Mouse (Mus musculus) embryo, embryonic 11 days (tissue): Measurements from ENCODE around the gene Papolb.

ENCODE experiments used
- DNase-seq: peaks from one replicate; pipeline ENCODE4 v3.0.0-alpha.2; 2015

Gene Papolb

DNA sequence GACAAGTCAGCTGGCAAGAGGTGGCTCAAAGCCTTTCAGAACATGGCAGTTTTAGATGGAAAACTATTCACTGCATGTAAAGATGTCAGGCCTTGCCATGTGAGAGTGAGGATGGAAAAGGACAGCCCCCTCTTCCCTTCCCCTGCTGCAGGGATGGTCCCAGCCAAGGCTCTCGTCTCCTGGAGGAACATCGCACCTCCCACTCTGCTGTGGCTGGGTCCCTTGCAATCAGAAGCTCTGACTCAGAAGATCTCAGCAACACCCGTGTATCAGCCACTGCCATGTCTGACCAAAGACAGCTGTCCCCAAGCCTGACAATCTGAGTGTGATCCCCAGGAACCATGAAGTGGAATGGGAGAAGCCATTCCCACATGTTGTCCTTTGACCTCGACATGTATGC, 17.8 kb downstream of the Papolb start:
- DNase-seq = no peak

DNA sequence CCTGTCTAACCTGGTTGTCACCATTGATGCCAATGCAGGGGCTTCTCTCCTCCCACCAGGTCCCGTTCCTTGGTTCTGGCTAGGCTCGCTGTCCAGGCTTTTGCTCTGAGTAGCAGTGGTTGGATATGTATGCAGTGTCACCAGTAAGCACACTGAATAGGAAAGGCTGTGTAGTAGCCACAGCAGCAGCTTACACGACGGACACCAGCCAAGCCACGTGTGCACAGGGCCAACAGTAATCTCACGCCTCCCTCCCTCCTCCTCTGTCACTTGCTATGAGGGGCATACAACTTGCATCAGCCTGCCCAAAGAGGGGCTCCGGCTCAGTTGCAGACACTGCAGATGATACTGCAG, 19.8 kb downstream of the Papolb start:
- no peak for DNase-seq

DNA sequence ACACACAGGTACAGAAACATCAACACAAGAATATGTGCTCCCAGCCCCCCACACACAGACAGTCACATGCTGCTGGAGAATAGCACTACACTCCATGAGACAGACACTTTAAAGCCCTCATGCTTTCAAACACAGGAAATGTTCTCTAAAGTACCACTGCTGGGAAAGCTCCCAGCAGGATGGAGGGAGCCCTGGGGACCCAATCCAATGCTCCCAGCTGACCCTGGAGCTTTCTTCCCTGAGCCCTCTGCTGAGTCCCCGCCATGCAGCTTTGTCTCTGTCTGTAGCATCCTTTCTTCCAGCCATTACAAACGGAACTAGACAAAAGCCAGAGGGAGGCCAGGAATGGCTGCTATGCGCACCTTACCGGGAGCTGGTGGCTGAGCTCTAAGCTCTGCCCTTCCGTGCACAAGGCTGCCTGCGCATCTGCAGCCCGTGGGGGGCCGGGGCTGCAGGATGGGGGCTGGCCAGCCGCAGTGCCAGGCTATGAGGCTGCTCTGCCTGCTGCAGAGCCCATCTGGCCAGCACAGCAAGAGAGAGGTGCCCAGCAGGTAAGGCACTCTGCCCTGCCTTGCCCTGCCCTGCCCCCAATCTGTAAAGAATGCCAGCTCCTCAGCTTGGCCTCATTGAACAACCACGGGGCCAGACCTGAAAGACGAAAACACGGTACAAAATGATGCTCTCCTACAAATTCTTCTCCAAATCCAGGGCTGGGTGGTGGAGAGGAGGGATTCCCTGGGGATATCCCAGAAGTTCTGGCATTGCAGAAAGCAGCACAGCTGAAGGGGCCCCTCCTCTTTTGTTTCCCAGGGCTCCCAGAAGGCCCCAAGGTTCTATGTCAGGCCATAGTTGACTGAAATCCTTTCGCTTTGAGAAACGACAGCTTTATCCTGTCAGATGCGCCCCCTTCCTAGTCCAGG, 20.5 kb downstream of the Papolb start:
- DNase-seq = peak; percentile 9

DNA sequence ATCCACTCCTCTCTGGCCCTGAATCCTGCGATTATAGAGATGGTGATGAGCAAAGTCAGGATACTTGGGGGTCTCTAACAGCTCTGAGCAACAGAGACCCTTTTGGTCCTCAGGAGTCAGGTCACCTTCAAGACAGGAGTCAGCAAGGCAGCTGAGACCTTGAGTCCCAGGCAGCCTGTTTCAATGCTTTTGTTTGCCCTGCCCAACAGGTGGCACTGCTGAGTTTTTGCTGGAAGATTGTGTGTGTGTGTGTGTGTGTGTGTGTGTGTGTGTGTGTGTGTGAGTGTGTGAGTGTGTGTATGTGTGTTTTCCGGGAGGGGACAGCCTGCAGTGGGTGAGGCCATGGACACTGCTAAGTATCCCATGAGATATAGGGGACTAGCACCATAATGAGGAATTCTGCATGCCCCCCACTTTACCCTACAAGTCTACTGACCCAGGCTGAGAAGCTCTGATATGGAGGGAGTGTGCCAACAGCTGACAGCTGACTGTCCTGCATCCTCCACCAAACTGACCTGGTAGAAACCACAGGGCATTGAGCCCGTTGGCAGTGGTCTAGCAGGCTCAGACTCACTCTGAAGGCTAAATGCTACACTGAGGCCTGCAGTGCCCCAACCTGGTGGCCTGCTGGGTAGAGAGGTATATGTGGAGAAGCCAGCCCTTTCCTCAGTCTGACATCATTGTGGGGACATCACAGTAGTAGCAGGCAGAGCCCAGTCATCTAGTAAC, 24.0 kb downstream of the Papolb start:
- DNase-seq = peak; percentile 15

DNA sequence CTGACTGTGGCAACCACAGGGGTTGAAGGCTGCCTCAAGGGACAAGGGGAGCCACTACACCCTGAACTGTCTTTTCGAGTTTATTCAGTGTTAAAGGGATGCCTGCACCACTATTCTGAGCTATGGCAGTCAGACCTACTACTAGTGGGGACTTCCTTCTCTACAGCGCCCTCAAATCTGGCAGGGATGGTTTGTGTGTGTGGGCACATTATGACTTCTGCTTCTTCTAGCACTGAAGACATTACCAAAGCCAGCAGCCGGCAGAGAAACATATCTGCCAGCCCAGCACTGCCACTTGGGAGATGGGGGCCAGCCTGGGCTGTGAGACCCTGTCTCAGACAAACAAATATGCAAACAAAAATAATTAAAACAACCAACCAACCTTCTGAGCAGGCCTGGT, 25.7 kb downstream of the Papolb start:
- no peak for DNase-seq

DNA sequence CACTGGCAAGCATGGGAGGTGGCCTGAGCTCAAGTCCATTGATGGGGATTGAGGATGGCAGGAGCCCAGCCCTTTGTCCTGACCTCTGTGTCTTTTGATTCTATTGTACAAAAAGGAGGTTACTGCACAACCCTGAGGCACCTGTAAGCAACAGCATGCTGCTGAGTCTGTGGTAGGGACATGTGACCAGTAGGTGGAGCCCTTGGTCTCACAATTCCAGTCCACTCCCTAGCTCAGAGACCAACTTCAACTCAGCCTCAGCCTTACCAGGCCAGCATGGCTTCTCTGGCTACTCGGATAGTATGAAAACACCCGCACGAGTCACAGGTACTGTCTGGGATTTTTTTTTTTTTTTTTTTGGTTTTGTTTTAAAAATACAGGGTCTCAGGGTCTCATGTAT, 27.5 kb downstream of the Papolb start:
- peak; percentile 87 for DNase-seq

DNA sequence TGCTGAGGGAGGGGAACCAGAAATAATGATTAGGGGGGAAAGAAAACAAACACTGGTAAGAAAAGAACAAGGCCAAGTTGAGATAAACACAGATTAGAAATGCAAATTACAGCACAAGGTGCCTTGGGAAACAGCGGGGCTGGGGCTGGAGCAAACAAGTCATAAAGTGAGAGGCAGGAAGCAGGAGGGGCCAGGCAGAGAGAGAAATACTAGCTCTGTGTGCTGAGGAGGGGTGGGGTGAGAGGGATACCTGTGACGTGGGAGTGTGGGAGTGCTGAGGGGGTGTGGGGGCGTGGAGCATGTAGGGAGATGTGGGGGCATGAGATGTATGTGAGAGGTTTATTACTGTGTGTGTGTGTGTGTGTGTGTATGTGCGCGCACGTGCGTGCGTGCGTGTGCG, 29.0 kb downstream of the Papolb start:
- peak; percentile 20 for DNase-seq

DNA sequence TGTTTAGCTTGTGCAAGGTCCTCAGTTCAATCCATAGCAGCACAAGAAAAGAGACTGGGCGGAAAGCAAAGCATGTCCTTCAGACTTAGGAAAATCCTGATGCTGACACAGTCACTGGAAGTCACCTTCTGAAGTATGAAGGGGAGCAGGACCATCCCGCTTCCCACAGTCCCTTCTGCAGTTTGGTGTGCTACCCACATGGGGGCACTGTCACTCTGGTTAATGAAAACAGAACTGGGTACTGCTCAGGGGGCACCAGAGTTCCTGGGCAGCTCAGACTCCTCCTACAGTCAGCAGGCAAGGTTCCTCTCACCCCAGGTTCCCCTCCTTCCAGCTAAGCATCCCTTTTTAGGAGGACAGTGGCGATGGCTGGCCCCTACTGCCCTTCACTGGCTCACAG, 30.9 kb downstream of the Papolb start:
- DNase-seq = peak; percentile 63

DNA sequence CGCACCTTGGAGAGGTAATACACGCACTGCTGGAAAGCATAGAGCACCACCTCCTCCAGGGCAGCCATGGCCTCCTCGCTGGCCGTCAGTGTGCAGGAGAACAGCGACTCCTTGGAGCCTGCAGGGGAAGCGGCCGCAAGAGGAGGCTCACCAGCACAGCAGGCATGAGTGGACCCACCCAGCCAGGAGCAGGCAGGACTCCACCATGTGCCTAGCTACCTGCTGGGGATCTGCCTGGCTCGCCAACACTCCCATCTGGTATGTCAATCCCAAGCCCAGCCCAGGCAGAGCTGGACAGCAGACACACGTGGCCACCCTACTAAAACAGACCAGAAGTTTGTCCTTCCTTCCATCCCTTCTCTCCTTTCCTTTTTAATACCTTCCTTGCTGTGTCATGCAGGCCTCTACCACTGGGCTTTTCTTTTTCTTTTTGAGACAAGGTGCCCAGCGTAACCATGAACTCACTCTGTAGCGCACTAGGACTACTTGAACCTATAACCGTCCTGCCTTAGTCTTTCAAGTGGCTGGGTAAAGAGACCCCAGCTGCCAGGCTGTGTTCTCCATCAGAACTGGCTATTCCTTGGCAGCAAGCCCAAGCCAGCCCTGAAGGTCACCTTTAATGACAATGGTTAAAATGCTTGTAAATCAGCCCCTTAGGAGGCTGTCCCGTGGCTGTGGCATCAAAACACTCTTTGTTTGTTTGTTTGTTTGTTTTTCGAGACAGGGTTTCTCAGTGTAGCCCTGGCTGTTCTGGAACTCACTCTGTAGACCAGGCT, 34.4 kb downstream of the Papolb start:
- DNase-seq = no peak

DNA sequence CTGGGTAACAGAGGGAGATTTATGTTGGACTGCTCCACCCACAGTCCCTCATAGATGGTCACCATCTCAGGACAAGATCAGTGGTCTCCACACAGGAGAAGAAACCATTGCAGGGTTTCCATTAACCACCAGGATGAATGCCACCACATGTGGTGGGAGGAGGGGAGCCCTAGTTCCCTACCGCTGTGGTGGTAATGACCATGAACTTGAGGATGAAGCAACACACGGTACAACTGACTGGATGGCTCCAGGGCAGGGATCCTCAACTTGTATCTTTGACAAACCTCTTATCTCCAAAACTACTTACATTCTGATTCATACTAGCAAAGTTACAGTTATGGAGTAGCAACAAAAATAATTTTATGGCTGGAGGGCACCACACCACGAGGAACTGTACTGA, 36.6 kb downstream of the Papolb start:
- no peak for DNase-seq

DNA sequence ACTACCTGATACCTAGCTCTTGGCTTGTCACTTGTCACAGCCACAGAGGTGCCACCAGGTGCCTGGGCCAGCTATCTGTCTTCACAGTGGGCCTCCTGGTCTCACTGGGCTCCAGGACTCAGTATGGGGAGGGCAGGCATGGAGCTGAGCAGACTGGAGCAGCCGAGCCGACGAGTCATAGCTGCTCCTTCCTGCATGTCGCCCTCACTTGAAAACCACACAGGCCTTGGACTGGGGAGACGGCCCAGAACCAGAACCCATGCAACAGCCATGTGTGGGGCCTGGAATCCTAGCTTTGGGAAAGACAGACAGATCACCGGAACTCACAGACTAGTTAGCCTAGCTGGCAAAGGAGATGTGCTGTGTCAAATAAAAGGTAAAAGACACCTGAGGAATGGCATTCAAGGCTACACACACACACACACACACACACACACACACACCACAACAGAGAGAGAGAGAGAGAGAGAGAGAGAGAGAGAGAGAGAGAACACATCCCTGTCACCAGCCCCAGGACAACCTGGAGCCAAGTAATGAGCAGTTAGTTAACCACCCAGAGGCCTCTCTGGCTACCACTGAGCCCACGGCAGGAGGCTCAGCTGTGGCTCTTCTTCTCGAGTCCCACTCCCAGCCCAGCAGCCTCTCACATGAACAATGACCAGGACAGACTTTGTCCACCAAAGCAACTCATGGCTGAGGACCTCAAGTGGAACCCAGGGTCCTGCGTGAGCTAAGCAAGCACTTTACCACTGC, 39.7 kb downstream of the Papolb start:
- DNase-seq = no peak

DNA sequence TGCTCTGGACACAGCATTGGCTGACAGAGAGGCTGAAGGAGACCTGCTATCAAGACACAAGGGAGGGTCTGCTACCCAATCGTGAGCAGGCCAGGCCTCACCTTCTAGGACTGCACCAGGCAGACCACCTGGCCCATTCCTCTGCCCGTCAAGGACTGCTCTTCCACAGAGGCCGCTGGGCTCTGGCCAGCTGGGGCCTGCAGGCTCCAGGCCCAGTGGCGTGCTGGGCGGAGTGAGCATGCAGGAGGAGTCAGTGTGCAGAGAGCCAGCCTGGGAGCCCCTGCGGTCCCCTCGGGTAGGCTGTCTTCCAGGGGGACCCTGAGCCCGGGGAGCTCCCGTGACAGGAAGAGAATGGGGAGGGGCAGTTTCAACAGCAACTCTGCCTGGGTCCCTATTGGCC, 43.2 kb downstream of the Papolb start:
- DNase-seq = no peak

DNA sequence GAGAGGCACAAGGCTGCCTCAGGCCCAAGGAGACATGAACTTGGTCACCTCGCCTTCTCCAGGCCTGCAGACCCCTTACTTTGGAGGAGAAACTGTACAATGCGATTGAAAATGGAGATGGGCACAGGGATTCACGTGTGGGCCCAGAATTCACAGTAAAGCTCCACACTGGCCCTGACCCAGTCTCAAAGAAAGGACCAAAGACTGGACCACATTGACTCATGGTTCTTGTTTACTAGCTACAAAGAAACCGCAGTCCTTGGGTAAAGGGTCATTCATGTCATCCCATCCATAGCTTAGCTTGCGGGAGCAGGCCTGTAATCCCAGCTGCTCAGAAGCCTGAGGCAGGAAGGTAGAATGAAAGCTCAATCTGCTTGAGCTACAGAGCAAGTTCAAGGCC, 46.3 kb downstream of the Papolb start:
- DNase-seq = no peak

DNA sequence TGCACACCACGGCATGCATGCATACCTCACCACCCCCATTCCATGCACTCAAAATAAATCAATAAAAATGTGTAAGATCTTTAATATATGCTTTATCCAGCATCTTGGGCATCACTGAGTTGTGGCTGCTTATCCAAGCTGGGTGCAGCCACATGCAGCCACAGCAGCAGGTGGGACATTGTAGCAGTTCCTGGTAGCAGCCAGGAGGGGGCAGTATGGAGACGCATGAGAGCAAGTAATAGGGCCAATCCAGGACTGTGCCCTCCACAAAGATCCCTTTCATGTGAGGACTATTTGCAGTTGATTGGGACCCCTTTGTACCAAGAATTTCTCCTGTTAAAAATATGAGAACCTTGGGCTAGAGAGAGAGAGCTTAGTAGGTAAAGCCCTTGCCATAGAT, 47.4 kb downstream of the Papolb start:
- DNase-seq = no peak

DNA sequence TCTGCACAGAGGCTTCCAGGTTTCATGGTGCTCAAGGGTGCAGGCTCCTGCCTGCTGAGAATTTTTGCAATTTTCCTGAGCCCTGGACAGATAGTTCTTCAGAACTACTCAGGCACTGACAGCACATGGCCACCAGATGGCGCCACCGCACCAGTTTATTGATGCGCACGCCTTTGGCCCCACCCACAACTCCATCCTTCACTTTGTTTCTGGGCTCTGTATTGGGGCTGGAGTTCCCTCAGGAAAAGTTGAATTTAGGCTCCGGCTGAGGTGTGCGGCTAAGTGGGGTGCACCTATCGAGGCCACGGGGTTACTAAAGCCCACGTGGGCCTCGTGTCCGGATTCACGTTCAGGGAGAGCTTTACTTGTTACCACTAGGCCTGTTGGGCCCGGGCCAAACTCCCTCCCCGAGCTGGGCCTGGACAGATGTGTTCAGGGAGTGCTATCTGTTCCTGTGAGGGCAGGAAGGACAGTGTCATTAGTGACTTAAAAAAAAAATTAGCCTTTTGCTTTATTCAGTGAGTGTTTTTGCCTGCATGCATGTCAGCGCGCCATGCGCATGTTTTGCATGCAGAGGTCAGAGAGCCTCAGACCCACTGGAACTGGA, 50.9 kb downstream of the Papolb start:
- peak; percentile 89 for DNase-seq

DNA sequence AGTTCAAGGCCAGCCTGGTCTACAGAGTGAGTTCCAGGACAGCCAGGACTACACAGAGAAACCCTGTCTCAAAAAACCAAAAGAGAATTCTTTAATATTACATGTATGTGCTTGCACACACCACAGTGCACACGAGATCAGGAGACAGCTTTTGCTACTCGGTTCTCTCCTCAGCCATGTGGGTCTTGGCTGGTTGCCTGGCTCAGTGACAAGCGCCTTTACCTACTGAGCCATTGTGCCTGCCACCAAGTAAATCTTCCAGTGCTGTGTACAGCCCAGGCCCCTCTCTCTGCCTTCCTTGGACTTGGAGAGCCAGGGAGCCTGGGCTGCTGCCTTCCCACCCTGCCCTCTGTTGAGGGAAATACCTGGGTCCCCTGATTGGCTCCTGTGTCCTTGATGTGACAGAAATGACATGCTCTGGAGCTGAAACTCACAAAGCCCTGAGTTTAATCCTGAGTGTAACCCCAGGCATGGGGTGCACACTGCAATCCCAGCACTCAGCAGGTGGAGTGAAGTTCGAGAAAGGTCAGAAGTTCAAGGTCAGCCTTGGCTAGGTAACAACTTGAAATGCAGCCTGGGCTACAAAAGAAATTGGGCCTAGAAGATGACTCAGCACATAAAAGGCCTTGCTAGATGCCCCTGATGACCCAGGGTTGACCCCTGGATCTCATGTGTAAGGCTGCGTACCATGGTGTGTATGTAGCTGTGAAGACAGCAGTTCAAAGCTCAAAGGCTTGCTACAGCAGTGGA, 51.8 kb downstream of the Papolb start:
- DNase-seq = no peak

DNA sequence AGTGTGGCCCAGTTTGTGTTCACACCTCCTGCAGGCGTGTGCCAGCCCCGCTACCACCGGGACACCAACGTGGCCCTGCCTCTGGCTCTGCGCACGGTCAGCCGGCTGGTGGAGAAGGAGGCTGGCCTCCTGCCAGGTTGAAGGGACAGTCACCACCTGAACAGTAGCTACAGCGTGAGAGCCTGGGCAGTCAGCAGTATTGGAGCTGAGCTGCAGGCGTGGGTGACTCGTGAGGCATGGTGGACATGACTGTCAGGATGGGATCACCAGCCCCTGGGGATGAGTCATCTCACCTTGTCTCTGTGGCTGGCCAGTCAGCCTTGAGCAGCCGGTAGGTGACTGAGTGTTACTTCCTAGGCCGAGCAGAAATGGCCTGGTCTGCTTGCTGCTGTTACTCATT, 52.5 kb downstream of the Papolb start:
- no peak for DNase-seq
